Mouse (Mus musculus) CH12.LX (cell line): ENCODE measurements around the gene Gm20388. TPM values are rescaled to one million over a fixed set of nuclear protein-coding genes. Genes with fewer than 3 reads are reported as not detected.

Experiments
- DNase-seq: peaks from one replicate; pipeline ENCODE4 v3.0.0-alpha.2; 2013; ENCODE audit errors: extremely low read depth
- H3K27ac ChIP-seq: 2 replicates; pipeline ENCODE4 v1.5.1; 2012; ENCODE audit warnings: low read depth, mild to moderate bottlenecking, control low read depth, moderate library complexity; ENCODE audit not compliant: insufficient read depth
- H3K27me3 ChIP-seq: replicated peaks from 2 replicates; pipeline ENCODE3; 2012; ENCODE audit warnings: inconsistent platforms
- H3K36me3 ChIP-seq, 2 experiments: replicated peaks in 1 of 2; 2 replicates each; pipeline versions ENCODE3 to v1.6.1; 2012; ENCODE audit warnings: inconsistent platforms in 1 of 2, low read length in 1 of 2, mild to moderate bottlenecking in 1 of 2, mixed read lengths in 1 of 2, moderate library complexity in 1 of 2; ENCODE audit not compliant: control insufficient read depth in 1 of 2, insufficient read depth in 1 of 2
- H3K4me1 ChIP-seq, 2 experiments: 2 replicates each; pipeline ENCODE4 v1.6.1; 2012; ENCODE audit warnings: inconsistent platforms in 1 of 2, moderate library complexity in 1 of 2; ENCODE audit not compliant: insufficient read depth in 2 of 2, control insufficient read depth in 1 of 2
- H3K4me2 ChIP-seq: 2 replicates; pipeline ENCODE4 v1.6.1; 2012; ENCODE audit warnings: low read depth, mild to moderate bottlenecking, control low read depth; ENCODE audit not compliant: poor library complexity, insufficient read depth, severe bottlenecking
- H3K4me3 ChIP-seq, 3 experiments: fragments of 150-350 bp in 1 of 3; sonication (generic) in 1 of 3; replicated peaks in 1 of 3; 2 replicates each; pipeline versions ENCODE3 to v1.5.1; 2011 to 2012; ENCODE audit warnings: low read depth in 2 of 3, low read length in 2 of 3, mild to moderate bottlenecking in 2 of 3, moderate library complexity in 2 of 3, control low read depth in 1 of 3, improper control_type of control experiment in 1 of 3, inconsistent platforms in 1 of 3, mixed read lengths in 1 of 3; ENCODE audit not compliant: poor library complexity in 1 of 3
- H3K79me2 ChIP-seq: replicated peaks from 2 replicates; pipeline ENCODE4 v1.6.1; 2012; ENCODE audit warnings: mild to moderate bottlenecking, moderate library complexity; ENCODE audit not compliant: control insufficient read depth, poor library complexity, insufficient read depth, severe bottlenecking; ENCODE audit errors: extremely low read depth
- H3K9ac ChIP-seq: 2 replicates; pipeline ENCODE4 v1.6.1; 2012; ENCODE audit warnings: low read depth, mild to moderate bottlenecking, control low read depth, moderate library complexity; ENCODE audit not compliant: insufficient read depth
- H3K9me3 ChIP-seq: replicated peaks from 2 replicates; pipeline ENCODE3; 2012; ENCODE audit warnings: low read length, inconsistent platforms, mixed read lengths
- CTCF ChIP-seq, 2 experiments: IDR thresholded peaks in 1 of 2; conservative IDR thresholded peaks in 1 of 2; 2 replicates each; pipeline ENCODE4 v1.5.1; 2011 to 2012; ENCODE audit warnings: low read depth in 2 of 2, low read length in 2 of 2, improper control_type of control experiment in 1 of 2, inconsistent platforms in 1 of 2, mild to moderate bottlenecking in 1 of 2, moderate library complexity in 1 of 2
- E2F4 ChIP-seq: IDR thresholded peaks from 2 replicates; pipeline ENCODE4 v1.6.1; 2011; ENCODE audit warnings: low read depth, low read length, improper control_type of control experiment; ENCODE audit not compliant: insufficient replicate concordance
- ELF1 ChIP-seq: IDR thresholded peaks from 2 replicates; pipeline ENCODE4 v1.6.1; 2014; ENCODE audit warnings: low read depth, mild to moderate bottlenecking, inconsistent platforms, low read length, improper control_type of control experiment
- EP300 ChIP-seq: IDR thresholded peaks from 2 replicates; pipeline ENCODE4 v1.6.1; 2011; ENCODE audit warnings: low read length, improper control_type of control experiment
- ETS1 ChIP-seq: conservative IDR thresholded peaks from 2 replicates; pipeline ENCODE4 v1.6.1; 2012; ENCODE audit warnings: low read depth, mild to moderate bottlenecking, inconsistent platforms, low read length, improper control_type of control experiment, moderate library complexity
- GABPA ChIP-seq: IDR thresholded peaks from 2 replicates; pipeline ENCODE4 v1.6.1; 2012; ENCODE audit warnings: low read depth, low read length, improper control_type of control experiment, inconsistent platforms; ENCODE audit not compliant: insufficient replicate concordance
- HCFC1 ChIP-seq: IDR thresholded peaks from 2 replicates; pipeline ENCODE4 v1.6.1; 2012; ENCODE audit warnings: low read depth, mild to moderate bottlenecking, inconsistent platforms, low read length, improper control_type of control experiment
- IRF4 ChIP-seq: IDR thresholded peaks from 2 replicates; pipeline ENCODE4 v1.6.1; 2014; ENCODE audit warnings: low read depth, mild to moderate bottlenecking, inconsistent platforms, low read length, improper control_type of control experiment
- JUND ChIP-seq: conservative IDR thresholded peaks from 2 replicates; pipeline ENCODE4 v1.6.1; 2011; ENCODE audit warnings: low read depth, low read length, improper control_type of control experiment
- KAT2A ChIP-seq: IDR thresholded peaks from 2 replicates; pipeline ENCODE4 v1.6.1; 2012; ENCODE audit warnings: low read length, improper control_type of control experiment, inconsistent platforms; ENCODE audit not compliant: insufficient replicate concordance
- MAX ChIP-seq: IDR thresholded peaks from 2 replicates; pipeline ENCODE4 v1.6.1; 2011; ENCODE audit warnings: low read length, improper control_type of control experiment
- MAZ ChIP-seq: IDR thresholded peaks from 2 replicates; pipeline ENCODE4 v1.6.1; 2012; ENCODE audit warnings: low read depth, mild to moderate bottlenecking, inconsistent platforms, low read length, improper control_type of control experiment, moderate library complexity
- MEF2A ChIP-seq: IDR thresholded peaks from 2 replicates; pipeline ENCODE4 v1.6.1; 2014; ENCODE audit warnings: low read depth, mild to moderate bottlenecking, inconsistent platforms, low read length, improper control_type of control experiment, borderline replicate concordance
- MYC ChIP-seq: IDR thresholded peaks from 2 replicates; pipeline ENCODE4 v1.6.1; 2011; ENCODE audit warnings: low read depth, mild to moderate bottlenecking, improper control_type of control experiment, low read length
- PAX5 ChIP-seq: IDR thresholded peaks from 2 replicates; pipeline ENCODE4 v1.6.1; 2012; ENCODE audit warnings: low read length, inconsistent platforms, mixed read lengths
- POLR2A ChIP-seq: IDR thresholded peaks from 2 replicates; pipeline ENCODE4 v1.6.1; 2011; ENCODE audit warnings: low read depth, mild to moderate bottlenecking, improper control_type of control experiment, low read length
- RAD21 ChIP-seq: IDR thresholded peaks from 2 replicates; pipeline ENCODE4 v1.6.1; 2011; ENCODE audit warnings: low read depth, mild to moderate bottlenecking, low read length, improper control_type of control experiment, moderate library complexity
- RCOR1 ChIP-seq: conservative IDR thresholded peaks from 2 replicates; pipeline ENCODE4 v1.6.1; 2012; ENCODE audit warnings: low read depth, mild to moderate bottlenecking, inconsistent platforms, low read length, improper control_type of control experiment
- SIN3A ChIP-seq: IDR thresholded peaks from 2 replicates; pipeline ENCODE4 v1.6.1; 2012; ENCODE audit warnings: low read length, improper control_type of control experiment, inconsistent platforms
- UBTF ChIP-seq: IDR thresholded peaks from 2 replicates; pipeline ENCODE4 v1.6.1; 2012; ENCODE audit warnings: low read depth, mild to moderate bottlenecking, inconsistent platforms, low read length, improper control_type of control experiment, moderate library complexity
- USF1 ChIP-seq: IDR thresholded peaks from 2 replicates; pipeline ENCODE4 v1.6.1; 2014; ENCODE audit warnings: low read depth, mild to moderate bottlenecking, inconsistent platforms, low read length, improper control_type of control experiment
- ZC3H11A ChIP-seq: IDR thresholded peaks from 2 replicates; pipeline ENCODE4 v1.6.1; 2012; ENCODE audit warnings: low read depth, mild to moderate bottlenecking, inconsistent platforms, low read length, improper control_type of control experiment
- ZKSCAN1 ChIP-seq: IDR thresholded peaks from 2 replicates; pipeline ENCODE4 v1.6.1; 2012; ENCODE audit warnings: low read depth, inconsistent platforms, low read length, improper control_type of control experiment, borderline replicate concordance
- dilution Hi-C: fragments of 300-500 bp; cut with MboI; formaldehyde crosslinking; loops from 2 replicates; pipeline ENCODE4 v1.14.3; 2020; ENCODE audit warnings: low sequenced_read_pairs; ENCODE audit not compliant: extremely low pct_unique_long_range_greater_than_20kb, extremely low pct_ligation_motif_present
- in situ Hi-C: fragments of 300-500 bp; cut with MboI; formaldehyde crosslinking; loops from 3 replicates; pipeline ENCODE4 v1.14.3; 2019; ENCODE audit warnings: low sequenced_read_pairs, low pct_ligation_motif_present, low pct_unique_long_range_greater_than_20kb, mixed read lengths
- polyA plus RNA-seq: library from polyadenylated mRNA; unstranded; fragments of >175 nt; gene quantifications from 2 replicates; pipeline ENCODE4 v1.2.1, GENCODE M21; 2012; ENCODE audit warnings: low read depth; ENCODE audit not compliant: insufficient read length
- total RNA-seq, 2 experiments: library from RNA; depleted of rRNA; stranded (reverse); fragments of 300-350 nt in 1 of 2; fragments of >200 nt in 1 of 2; gene quantifications; 2 replicates each; pipeline ENCODE4 v1.2.3; 2012 to 2014

Gene Gm20388
- total and polyA plus RNA-seq, 3 experiments: 14.8 to 26.3 (median 22.2) TPM

DNA sequence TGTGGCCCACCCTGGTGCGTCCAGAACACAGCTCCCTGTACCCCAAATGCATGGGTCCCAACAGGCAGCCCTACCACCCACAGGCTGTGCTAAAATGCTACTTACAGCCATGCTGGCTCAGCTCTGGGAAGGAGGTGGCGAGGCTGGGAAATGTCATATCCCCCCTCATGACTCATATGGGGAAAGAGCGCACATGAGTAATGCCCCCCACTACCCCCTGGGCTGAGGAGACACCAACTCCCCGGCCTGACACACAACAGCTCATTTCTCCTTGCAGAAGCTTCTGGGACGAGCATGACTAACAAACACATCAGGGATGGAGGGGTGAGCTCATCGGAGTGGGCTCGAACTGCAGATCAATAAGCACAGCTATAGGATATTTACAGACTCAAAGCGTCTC, 155.0 kb downstream of the Gm20388 start:
- H3K36me3 ChIP-seq: no peaks in the 10 kb centered on the region
- H3K9ac ChIP-seq: no peak overlapping the region
- dilution Hi-C loops (no loop called here), in situ Hi-C loops (no loop called here)
- H3K27me3 ChIP-seq: peaks cover 75% of the 10 kb centered on the region
- no peak overlapping the region for H3K4me3 ChIP-seq
- H3K4me1 ChIP-seq: no peaks in the 10 kb centered on the region
- H3K27ac ChIP-seq: no peak overlapping the region
- peaks cover 3% of the 10 kb centered on the region for H3K9me3 ChIP-seq
- no peaks in the 10 kb centered on the region for H3K79me2 ChIP-seq
- no peak for TF ChIP-seq POLR2A
- TF ChIP-seq RCOR1: no peak
- H3K4me2 ChIP-seq: no peak overlapping the region
- no peak for DNase-seq

DNA sequence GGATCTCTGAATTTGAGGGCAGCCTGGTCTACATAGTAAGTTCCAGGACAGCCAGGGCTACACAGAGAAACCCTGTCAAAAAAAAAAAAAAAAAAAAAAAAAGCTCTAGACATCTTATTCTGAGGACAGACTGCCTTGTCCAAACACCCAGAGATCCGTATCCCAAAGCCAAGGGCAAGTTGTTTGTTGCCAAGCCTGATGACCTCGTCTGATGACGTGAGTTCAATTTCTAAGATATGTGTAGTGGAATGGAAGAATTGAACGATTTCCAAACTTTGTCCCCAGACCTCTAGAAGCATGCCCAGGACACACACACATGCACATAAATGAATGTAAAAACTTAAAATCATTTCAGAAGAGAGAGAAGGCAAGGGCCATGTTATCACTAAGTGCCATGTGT, 155.6 kb downstream of the Gm20388 start:
- dilution Hi-C loops: no loop called here
- no peak for TF ChIP-seq ZKSCAN1
- TF ChIP-seq PAX5: no peak
- no peak for TF ChIP-seq USF1
- no peak for TF ChIP-seq UBTF
- TF ChIP-seq ETS1: no peak
- TF ChIP-seq EP300: no peak
- TF ChIP-seq JUND: no peak
- TF ChIP-seq HCFC1: no peak

DNA sequence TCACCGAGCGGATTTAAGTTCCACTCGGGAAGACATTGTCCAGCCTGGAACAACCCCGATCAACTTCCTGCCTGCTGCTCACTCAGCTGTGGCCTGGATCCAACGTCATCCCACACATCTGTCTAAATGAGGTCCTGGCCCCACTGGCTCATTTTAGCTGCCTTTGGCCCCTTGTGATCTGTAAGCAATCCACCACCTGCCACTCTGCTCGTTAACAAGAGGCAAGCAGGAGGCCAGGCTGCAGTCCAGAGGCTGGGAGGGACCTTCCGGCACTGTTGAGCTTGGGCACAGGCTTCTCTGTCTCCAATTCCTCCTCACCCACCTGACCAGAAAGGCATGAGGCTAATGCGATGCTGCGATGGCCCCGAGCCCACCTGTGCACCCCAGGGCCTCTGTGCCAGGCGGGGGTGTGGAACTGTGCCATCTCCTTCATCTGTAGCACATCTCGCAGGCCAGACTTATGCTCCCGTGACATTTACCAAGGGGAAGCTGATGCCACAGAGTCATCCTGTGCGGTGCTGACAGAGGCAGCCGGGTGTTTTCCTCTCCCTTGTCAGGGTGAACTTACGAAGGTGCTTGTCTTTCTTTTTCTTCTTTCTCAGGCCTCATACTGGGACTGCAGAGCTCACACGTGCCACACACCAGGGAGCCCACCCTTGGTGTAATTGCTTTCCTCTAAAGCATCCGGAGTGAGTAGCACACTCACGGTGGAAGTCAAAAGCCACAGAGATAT, 157.5 kb downstream of the Gm20388 start:
- Histone ChIP-seq H3K9ac (no peak overlapping the region), H3K27me3 (peaks cover 80% of the 10 kb centered on the region), H3K4me3 (no peak overlapping the region), H3K79me2 (no peaks in the 10 kb centered on the region), H3K4me1 (no peaks in the 10 kb centered on the region), H3K4me2 (no peak overlapping the region), H3K9me3 (no peaks in the 10 kb centered on the region), H3K27ac (no peak overlapping the region), H3K36me3 (no peaks in the 10 kb centered on the region)
- dilution Hi-C loops: no loop called here
- DNase-seq: no peak
- TF ChIP-seq E2F4 (no peak), ZC3H11A (no peak), MEF2A (no peak), IRF4 (no peak), MAX (no peak), SIN3A (no peak), MYC (no peak), CTCF (conservative IDR thresholded peaks at IDR 0.05 in 1 of 2, IDR thresholded peaks at IDR 0.05 in 1 of 2; ENCODE audit: low read depth in 2 of 2, low read length in 2 of 2) (no peak), ELF1 (no peak), MAZ (no peak), RAD21 (no peak), ZKSCAN1 (no peak), HCFC1 (no peak), GABPA (no peak), POLR2A (no peak), KAT2A (no peak), UBTF (no peak), JUND (no peak)
- in situ Hi-C loops: no loop called here

More for the DNA sequence above, 155.6 kb downstream of the Gm20388 start:
- Histone ChIP-seq H3K36me3 (no peaks in the 10 kb centered on the region), H3K9ac (no peak overlapping the region), H3K4me2 (no peak overlapping the region), H3K4me1 (no peaks in the 10 kb centered on the region), H3K4me3 (no peak overlapping the region), H3K27ac (no peak overlapping the region), H3K79me2 (no peaks in the 10 kb centered on the region), H3K27me3 (peaks cover 78% of the 10 kb centered on the region), H3K9me3 (no peaks in the 10 kb centered on the region)
- in situ Hi-C loops: no loop called here
- DNase-seq: no peak
